Mouse (Mus musculus): ENCODE data around the gene Plekha5. TPM values are rescaled to one million over a fixed set of nuclear protein-coding genes. Genes with fewer than 3 reads are reported as not detected.
A peak's percentile ranks its signal among the peaks of the same experiment; 100 is the strongest.
"Not testable (repeated sequence)": the region's sequence is repeated elsewhere in the genome, so short reads cannot be mapped to it uniquely, and the experiment has no call there.

The Plekha5 gene
- polyA plus RNA-seq, 1 experiment from 2014 or later, result 39.9 TPM

- peaks cover 20% of the 10 kb centered on the region for H3K4me1 ChIP-seq (replicated peaks)
- peaks cover 39% of the 10 kb centered on the region for H3K36me3 ChIP-seq
- no peak overlapping the region for H3K9ac ChIP-seq (replicated peaks)
- H3K4me2 ChIP-seq (replicated peaks), result no peak overlapping the region
- no peaks in the 10 kb centered on the region for H3K27me3 ChIP-seq
- peak; percentile 83 for ATAC-seq
- no peak overlapping the region for H3K4me3 ChIP-seq (replicated peaks)
- H3K27ac ChIP-seq, result peak overlapping the region; percentile 45
- WGBS, result 33% methylated on average over 15 of the region's 15 CpGs
- H3K9me3 ChIP-seq, result no peaks in the 10 kb centered on the region
Measured at GRCm38 (mm10) chr6:140597381-140598329, 173.8 kb downstream of the Plekha5 start.

DNA sequence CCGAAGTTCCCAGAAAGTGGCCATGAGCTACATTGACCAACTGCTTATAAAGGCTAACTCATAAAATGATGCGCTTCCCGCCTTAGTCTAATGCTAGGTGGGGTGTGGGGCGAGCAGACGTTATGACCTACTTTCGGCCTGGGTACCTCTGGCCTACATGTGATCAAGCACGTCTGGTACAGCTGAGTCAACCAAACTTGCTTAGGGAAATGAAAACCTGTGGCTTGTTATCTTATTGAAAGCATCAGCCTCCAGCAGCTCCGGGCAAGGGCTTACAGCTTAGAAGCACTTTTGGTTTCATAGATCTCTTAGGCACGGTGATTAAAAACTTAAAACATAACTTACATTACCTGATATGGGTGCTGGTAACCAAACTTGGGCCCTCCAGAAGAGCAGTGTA, 174.7 kb downstream of the Plekha5 start:
- no peak overlapping the region for H3K9ac ChIP-seq (replicated peaks)
- H3K27me3 ChIP-seq, result no peaks in the 10 kb centered on the region
- no peak overlapping the region for H3K4me2 ChIP-seq (replicated peaks)
- ATAC-seq, result no peak
- H3K4me1 ChIP-seq (replicated peaks), result peaks cover 28% of the 10 kb centered on the region
- H3K27ac ChIP-seq, result no peak overlapping the region
- no peak overlapping the region for H3K4me3 ChIP-seq (replicated peaks)
- H3K9me3 ChIP-seq, result no peaks in the 10 kb centered on the region
- WGBS, result 78% methylated on average over 9 of the region's 9 CpGs
- H3K36me3 ChIP-seq, result peaks cover 30% of the 10 kb centered on the region

- Histone ChIP-seq H3K9ac (replicated peaks) (no peak overlapping the region), H3K9me3 (no peaks in the 10 kb centered on the region), H3K27me3 (no peaks in the 10 kb centered on the region), H3K4me1 (replicated peaks) (peaks cover 36% of the 10 kb centered on the region), H3K4me3 (replicated peaks) (no peak overlapping the region), H3K36me3 (peaks cover 22% of the 10 kb centered on the region), H3K27ac (peak overlapping the region; percentile 1; the same call in 1 of the 2 replicates), H3K4me2 (replicated peaks) (no peak overlapping the region)
- no peak for ATAC-seq
- 71% methylated on average over 5 of the region's 5 CpGs for WGBS
Measured at GRCm38 (mm10) chr6:140599337-140599736, 175.5 kb downstream of the Plekha5 start.

DNA sequence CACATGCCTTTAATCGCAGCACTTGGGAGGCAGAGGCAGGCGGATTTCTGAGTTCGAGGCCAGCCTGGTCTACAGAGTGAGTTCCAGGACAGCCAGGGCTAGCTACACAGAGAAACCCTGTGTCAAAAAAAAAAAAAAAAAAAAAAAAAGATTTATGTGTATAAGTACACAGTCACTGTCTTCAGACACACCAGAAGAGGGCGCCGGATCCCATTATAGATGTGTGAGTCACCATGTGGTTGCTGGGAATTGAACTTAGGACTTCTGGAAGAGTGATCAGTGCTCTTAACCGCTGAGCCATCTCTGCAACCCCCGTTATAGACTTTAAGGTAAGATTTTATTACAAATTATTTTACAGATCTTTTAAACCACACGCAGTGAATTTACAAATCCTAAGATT, 176.8 kb downstream of the Plekha5 start:
- H3K4me1 ChIP-seq (replicated peaks), result peaks cover 44% of the 10 kb centered on the region
- not testable (repeated sequence) for H3K36me3 ChIP-seq; H3K4me2 ChIP-seq (replicated peaks); H3K4me3 ChIP-seq (replicated peaks); ATAC-seq; H3K9ac ChIP-seq (replicated peaks); H3K9me3 ChIP-seq; H3K27me3 ChIP-seq; H3K27ac ChIP-seq
- 95% methylated on average over 8 of the region's 8 CpGs for whole genome bisulfite sequencing

- no peak overlapping the region for H3K27ac ChIP-seq
- H3K9ac ChIP-seq (replicated peaks), result no peak overlapping the region
- H3K4me3 ChIP-seq (replicated peaks), result no peak overlapping the region
- H3K27me3 ChIP-seq, result no peaks in the 10 kb centered on the region
- ATAC-seq, result no peak
- H3K9me3 ChIP-seq, result no peaks in the 10 kb centered on the region
- WGBS, result 96% methylated on average over 4 of the region's 4 CpGs
- H3K4me1 ChIP-seq (replicated peaks), result peaks cover 45% of the 10 kb centered on the region
- H3K36me3 ChIP-seq, result peaks cover 5% of the 10 kb centered on the region
- H3K4me2 ChIP-seq (replicated peaks), result no peak overlapping the region
Measured at GRCm38 (mm10) chr6:140601175-140601574, 177.3 kb downstream of the Plekha5 start.

GRCm38 (mm10) chr6:140603228-140603944, 179.5 kb downstream of the Plekha5 start:
- Histone ChIP-seq H3K4me3 (replicated peaks) (no peak overlapping the region), H3K36me3 (no peaks in the 10 kb centered on the region), H3K27ac (peak overlapping the region; percentile 72), H3K9ac (replicated peaks) (no peak overlapping the region), H3K9me3 (no peaks in the 10 kb centered on the region), H3K4me2 (replicated peaks) (no peak overlapping the region), H3K4me1 (replicated peaks) (peaks cover 31% of the 10 kb centered on the region), H3K27me3 (no peaks in the 10 kb centered on the region)
- 5% methylated on average over 8 of the region's 8 CpGs for WGBS
- peak; percentile 75 for ATAC-seq

DNA sequence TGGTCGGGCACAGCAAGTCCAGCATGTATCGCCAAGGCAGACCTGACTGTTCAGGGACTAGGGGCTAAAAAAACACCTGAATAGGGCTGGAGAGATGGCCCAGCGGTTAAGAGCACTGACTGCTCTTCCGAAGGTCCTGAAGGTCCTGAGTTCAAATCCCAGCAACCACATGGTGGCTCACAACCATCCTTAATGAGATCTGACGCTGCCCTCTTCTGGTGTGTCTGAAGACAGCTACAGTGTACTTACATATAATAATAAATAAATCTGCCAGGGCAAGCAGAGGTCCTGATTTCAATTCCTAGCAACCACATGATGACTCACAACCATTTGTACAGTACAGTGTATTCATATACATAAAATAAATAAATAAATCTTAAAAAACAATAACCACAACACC, 181.3 kb downstream of the Plekha5 start:
- not testable (repeated sequence) for H3K4me3 ChIP-seq (replicated peaks); H3K9ac ChIP-seq (replicated peaks); H3K36me3 ChIP-seq; H3K27me3 ChIP-seq; H3K9me3 ChIP-seq; ATAC-seq; H3K4me2 ChIP-seq (replicated peaks)
- Histone ChIP-seq H3K4me1 (replicated peaks) (peaks cover 27% of the 10 kb centered on the region), H3K27ac (peak overlapping the region; percentile 25; the same call in 1 of the 2 replicates)
- 78% methylated on average over 5 of the region's 5 CpGs for WGBS

- H3K9ac ChIP-seq (replicated peaks), result no peak overlapping the region
- H3K36me3 ChIP-seq, result no peaks in the 10 kb centered on the region
- no peak overlapping the region for H3K27ac ChIP-seq
- no peak overlapping the region for H3K4me3 ChIP-seq (replicated peaks)
- WGBS, result 63% methylated on average over 3 of the region's 3 CpGs
- peaks cover 27% of the 10 kb centered on the region for H3K4me1 ChIP-seq (replicated peaks)
- H3K9me3 ChIP-seq, result no peaks in the 10 kb centered on the region
- H3K4me2 ChIP-seq (replicated peaks), result no peak overlapping the region
- H3K27me3 ChIP-seq, result no peaks in the 10 kb centered on the region
- no peak for ATAC-seq
Measured at GRCm38 (mm10) chr6:140605732-140606131, 181.9 kb downstream of the Plekha5 start.

DNA sequence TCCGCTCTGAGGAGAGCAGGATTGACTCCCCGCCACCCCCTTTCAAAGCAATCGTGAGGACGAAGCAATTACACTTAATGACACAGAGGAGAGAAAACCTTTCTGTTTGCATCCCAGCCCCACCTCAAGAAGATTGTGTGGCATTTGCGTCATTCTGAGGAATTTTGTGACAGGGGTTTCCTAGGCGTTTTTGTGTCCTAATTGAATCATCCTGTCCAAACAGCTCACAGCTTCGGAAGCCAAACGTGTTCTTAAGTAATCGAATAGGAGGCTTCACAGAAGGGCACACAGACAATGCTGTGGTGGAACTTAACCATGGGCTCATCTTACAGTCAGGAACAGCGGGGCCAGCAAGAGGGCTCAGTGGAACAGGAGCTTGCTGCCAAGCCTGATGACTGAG, 182.7 kb downstream of the Plekha5 start:
- no peak overlapping the region for H3K4me2 ChIP-seq (replicated peaks)
- H3K27me3 ChIP-seq, result no peaks in the 10 kb centered on the region
- peaks cover 27% of the 10 kb centered on the region for H3K4me1 ChIP-seq (replicated peaks)
- H3K36me3 ChIP-seq, result no peaks in the 10 kb centered on the region
- H3K4me3 ChIP-seq (replicated peaks), result no peak overlapping the region
- H3K27ac ChIP-seq, result no peak overlapping the region
- H3K9me3 ChIP-seq, result no peaks in the 10 kb centered on the region
- 54% methylated on average over 10 of the region's 10 CpGs for WGBS
- H3K9ac ChIP-seq (replicated peaks), result no peak overlapping the region
- no peak for ATAC-seq

- 94% methylated on average over 6 of the region's 6 CpGs for WGBS
- H3K4me3 ChIP-seq (replicated peaks), result no peak overlapping the region
- no peaks in the 10 kb centered on the region for H3K36me3 ChIP-seq
- H3K9me3 ChIP-seq, result no peaks in the 10 kb centered on the region
- no peaks in the 10 kb centered on the region for H3K27me3 ChIP-seq
- peaks cover 18% of the 10 kb centered on the region for H3K4me1 ChIP-seq (replicated peaks)
- H3K9ac ChIP-seq (replicated peaks), result no peak overlapping the region
- no peak overlapping the region for H3K4me2 ChIP-seq (replicated peaks)
- ATAC-seq, result no peak
- no peak overlapping the region for H3K27ac ChIP-seq
Measured at GRCm38 (mm10) chr6:140608666-140609065, 184.8 kb downstream of the Plekha5 start.

DNA sequence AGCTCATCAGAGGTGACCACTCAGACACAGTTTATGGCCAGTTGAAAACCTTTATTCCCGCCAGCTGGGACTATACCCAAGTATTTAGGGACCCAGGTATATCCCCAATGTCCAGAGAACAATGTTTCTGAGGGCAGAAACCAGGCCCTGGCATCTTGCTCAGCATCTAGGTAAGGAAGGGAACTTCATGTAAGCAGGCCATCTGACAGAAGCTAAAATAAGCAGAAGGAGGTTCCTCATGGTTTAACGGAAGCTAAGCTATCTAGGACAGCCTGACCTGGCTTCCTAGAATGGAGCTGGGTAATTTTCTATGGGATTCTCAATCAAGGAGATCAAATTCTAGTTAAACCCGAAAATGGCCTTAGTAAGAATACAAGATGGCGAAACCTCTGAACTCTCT, 185.7 kb downstream of the Plekha5 start:
- ATAC-seq, result no peak
- H3K9ac ChIP-seq (replicated peaks), result no peak overlapping the region
- H3K27ac ChIP-seq, result no peak overlapping the region
- H3K4me3 ChIP-seq (replicated peaks), result no peak overlapping the region
- H3K27me3 ChIP-seq, result no peaks in the 10 kb centered on the region
- no peaks in the 10 kb centered on the region for H3K9me3 ChIP-seq
- H3K4me2 ChIP-seq (replicated peaks), result no peak overlapping the region
- 91% methylated on average over 4 of the region's 4 CpGs for WGBS
- no peaks in the 10 kb centered on the region for H3K36me3 ChIP-seq
- peaks cover 9% of the 10 kb centered on the region for H3K4me1 ChIP-seq (replicated peaks)

DNA sequence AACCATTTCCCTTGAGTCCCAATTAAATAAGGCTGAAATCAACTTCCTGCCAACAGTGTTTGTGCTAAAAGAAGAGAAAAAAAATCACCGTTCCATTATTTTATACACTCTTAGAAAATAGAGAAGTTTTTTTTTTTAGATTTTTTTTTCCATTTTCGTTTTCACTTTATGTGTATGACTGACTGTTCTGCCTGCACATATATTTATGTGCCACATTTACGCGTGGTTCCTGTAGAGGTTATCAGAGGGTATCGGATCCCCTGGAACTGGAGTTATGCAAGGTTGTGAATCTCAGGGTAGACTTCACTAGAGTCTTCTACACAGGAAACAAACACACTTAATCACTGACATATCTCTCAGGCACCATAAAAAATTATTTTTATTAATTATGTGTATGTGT, 186.3 kb downstream of the Plekha5 start:
- no peak for ATAC-seq
- Histone ChIP-seq H3K36me3 (no peaks in the 10 kb centered on the region), H3K4me1 (replicated peaks) (0 out of 2 replicates have a peak, but pooled peaks cover 4% of the 10 kb centered on the region), H3K27ac (no peak overlapping the region), H3K9ac (replicated peaks) (no peak overlapping the region), H3K4me3 (replicated peaks) (no peak overlapping the region), H3K9me3 (no peaks in the 10 kb centered on the region), H3K4me2 (replicated peaks) (no peak overlapping the region), H3K27me3 (no peaks in the 10 kb centered on the region)
- 95% methylated on average over 5 of the region's 5 CpGs for WGBS
